Mouse (Mus musculus): ENCODE measurements around the gene Zfp607a. TPM values are rescaled to one million over a fixed set of nuclear protein-coding genes. Genes with fewer than 3 reads are reported as not detected.

Zfp607a gene
- 3.4 and 4.3 TPM in 2 replicates for polyA plus RNA-seq (2012; rRNA removed)

DNA sequence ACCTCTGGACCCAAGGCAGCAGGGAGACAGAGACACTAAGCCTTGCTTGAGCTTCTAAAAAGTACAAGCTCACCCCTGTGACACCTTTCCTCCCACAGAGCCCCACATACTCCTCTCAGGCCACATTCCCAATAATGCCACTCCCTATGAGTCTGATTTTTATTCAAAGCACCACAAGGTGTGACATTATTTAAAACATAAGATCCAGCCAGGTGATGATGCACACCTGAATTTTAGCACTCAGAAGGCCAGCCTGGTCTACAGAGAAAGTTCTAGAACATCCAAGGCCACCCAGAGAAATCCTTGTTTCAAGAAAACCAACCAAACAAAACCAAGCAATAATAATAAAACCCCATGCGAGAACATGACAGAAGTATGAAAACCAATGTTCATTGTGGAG is at the start of gene Zfp607a:
Zfp607a (plus strand) TSS at position 301 of the 400 bp plus-strand sequence.
- H3K36me3 ChIP-seq (ENCODE audit: control insufficient read depth, insufficient read depth, low read length) = no peaks in the 10 kb centered on the region; the same call in 1 of the 2 replicates

GRCm38 (mm10) chr7:27818526-27819110 is 38.7 kb upstream of the Zfp607a start:
- Histone ChIP-seq H3K36me3 (ENCODE audit: control insufficient read depth, insufficient read depth, low read length) (peaks cover 2% of the 10 kb centered on the region), H3K4me3 (ENCODE audit: control insufficient read depth, low read depth, low read length) (no peak overlapping the region), H3K27ac (ENCODE audit: control insufficient read depth, insufficient read depth, low read depth, low read length) (no peak overlapping the region), H3K4me1 (ENCODE audit: control insufficient read depth, insufficient read depth, low read length) (no peaks in the 10 kb centered on the region), H3K27me3 (ENCODE audit: control insufficient read depth, insufficient read depth, low read length) (no peaks in the 10 kb centered on the region)
- TF ChIP-seq POLR2A (IDR thresholded peaks at IDR 0.05; ENCODE audit: control insufficient read depth, low read depth, low read length) (no peak), CTCF (IDR thresholded peaks at IDR 0.05; ENCODE audit: control insufficient read depth, insufficient read depth, insufficient replicate concordance, low read depth, low read length) (no peak)

More for the DNA sequence above, at the start of gene Zfp607a:
- H3K27me3 ChIP-seq (ENCODE audit: control insufficient read depth, insufficient read depth, low read length) = no peaks in the 10 kb centered on the region
- H3K4me3 ChIP-seq (ENCODE audit: control insufficient read depth, low read depth, low read length) = no peak within 1 kb of the TSS
- H3K4me1 ChIP-seq (ENCODE audit: control insufficient read depth, insufficient read depth, low read length) = peaks cover 5% of the 10 kb centered on the region
- no peak within 1 kb of the TSS for H3K27ac ChIP-seq (ENCODE audit: control insufficient read depth, insufficient read depth, low read depth, low read length)
- TF ChIP-seq CTCF (IDR thresholded peaks at IDR 0.05; ENCODE audit: control insufficient read depth, insufficient read depth, insufficient replicate concordance, low read depth, low read length) = no peak
- TF ChIP-seq POLR2A (IDR thresholded peaks at IDR 0.05; ENCODE audit: control insufficient read depth, low read depth, low read length) = no peak

DNA sequence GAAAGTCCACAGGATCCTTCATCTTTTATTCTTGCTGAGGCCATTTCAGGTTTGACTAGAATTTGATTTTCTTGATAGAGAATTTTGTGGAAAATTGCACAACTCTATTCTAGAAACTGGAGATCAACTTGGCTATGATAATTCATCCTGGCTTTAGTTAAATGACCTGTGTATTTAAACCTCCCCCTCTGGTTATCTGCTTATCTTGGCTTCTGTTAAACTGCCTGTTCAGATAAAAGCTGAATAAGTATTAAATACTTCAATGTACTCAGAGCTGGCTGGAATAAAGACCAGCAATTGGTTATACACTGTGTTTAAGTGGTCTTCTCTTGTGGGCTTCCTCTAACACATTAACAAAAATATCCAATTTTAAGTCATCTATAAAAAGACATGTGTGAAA is 34.7 kb upstream of the Zfp607a start:
- no peak overlapping the region for H3K4me3 ChIP-seq (ENCODE audit: control insufficient read depth, low read depth, low read length)
- H3K27ac ChIP-seq (ENCODE audit: control insufficient read depth, insufficient read depth, low read depth, low read length) = no peak overlapping the region
- no peaks in the 10 kb centered on the region for H3K36me3 ChIP-seq (ENCODE audit: control insufficient read depth, insufficient read depth, low read length)
- TF ChIP-seq CTCF (IDR thresholded peaks at IDR 0.05; ENCODE audit: control insufficient read depth, insufficient read depth, insufficient replicate concordance, low read depth, low read length) (no peak), POLR2A (IDR thresholded peaks at IDR 0.05; ENCODE audit: control insufficient read depth, low read depth, low read length) (no peak)
- no peaks in the 10 kb centered on the region for H3K4me1 ChIP-seq (ENCODE audit: control insufficient read depth, insufficient read depth, low read length)
- H3K27me3 ChIP-seq (ENCODE audit: control insufficient read depth, insufficient read depth, low read length) = no peaks in the 10 kb centered on the region

- Histone ChIP-seq H3K27me3 (ENCODE audit: control insufficient read depth, insufficient read depth, low read length) (no peaks in the 10 kb centered on the region), H3K4me3 (ENCODE audit: control insufficient read depth, low read depth, low read length) (no peak overlapping the region), H3K36me3 (ENCODE audit: control insufficient read depth, insufficient read depth, low read length) (no peaks in the 10 kb centered on the region), H3K4me1 (ENCODE audit: control insufficient read depth, insufficient read depth, low read length) (peaks cover 4% of the 10 kb centered on the region), H3K27ac (ENCODE audit: control insufficient read depth, insufficient read depth, low read depth, low read length) (no peak overlapping the region)
- TF ChIP-seq CTCF (IDR thresholded peaks at IDR 0.05; ENCODE audit: control insufficient read depth, insufficient read depth, insufficient replicate concordance, low read depth, low read length) = no peak
- TF ChIP-seq POLR2A (IDR thresholded peaks at IDR 0.05; ENCODE audit: control insufficient read depth, low read depth, low read length) = no peak
Observed at GRCm38 (mm10) chr7:27834131-27834530, 23.2 kb upstream of the Zfp607a start.

GRCm38 (mm10) chr7:27837896-27838295 is 19.4 kb upstream of the Zfp607a start:
- Histone ChIP-seq H3K36me3 (ENCODE audit: control insufficient read depth, insufficient read depth, low read length) (no peaks in the 10 kb centered on the region), H3K4me1 (ENCODE audit: control insufficient read depth, insufficient read depth, low read length) (peaks cover 8% of the 10 kb centered on the region), H3K27me3 (ENCODE audit: control insufficient read depth, insufficient read depth, low read length) (no peaks in the 10 kb centered on the region), H3K27ac (ENCODE audit: control insufficient read depth, insufficient read depth, low read depth, low read length) (peak overlapping the region; percentile 95), H3K4me3 (ENCODE audit: control insufficient read depth, low read depth, low read length) (peak overlapping the region; percentile 85)
- TF ChIP-seq POLR2A (IDR thresholded peaks at IDR 0.05; ENCODE audit: control insufficient read depth, low read depth, low read length) = no peak

DNA sequence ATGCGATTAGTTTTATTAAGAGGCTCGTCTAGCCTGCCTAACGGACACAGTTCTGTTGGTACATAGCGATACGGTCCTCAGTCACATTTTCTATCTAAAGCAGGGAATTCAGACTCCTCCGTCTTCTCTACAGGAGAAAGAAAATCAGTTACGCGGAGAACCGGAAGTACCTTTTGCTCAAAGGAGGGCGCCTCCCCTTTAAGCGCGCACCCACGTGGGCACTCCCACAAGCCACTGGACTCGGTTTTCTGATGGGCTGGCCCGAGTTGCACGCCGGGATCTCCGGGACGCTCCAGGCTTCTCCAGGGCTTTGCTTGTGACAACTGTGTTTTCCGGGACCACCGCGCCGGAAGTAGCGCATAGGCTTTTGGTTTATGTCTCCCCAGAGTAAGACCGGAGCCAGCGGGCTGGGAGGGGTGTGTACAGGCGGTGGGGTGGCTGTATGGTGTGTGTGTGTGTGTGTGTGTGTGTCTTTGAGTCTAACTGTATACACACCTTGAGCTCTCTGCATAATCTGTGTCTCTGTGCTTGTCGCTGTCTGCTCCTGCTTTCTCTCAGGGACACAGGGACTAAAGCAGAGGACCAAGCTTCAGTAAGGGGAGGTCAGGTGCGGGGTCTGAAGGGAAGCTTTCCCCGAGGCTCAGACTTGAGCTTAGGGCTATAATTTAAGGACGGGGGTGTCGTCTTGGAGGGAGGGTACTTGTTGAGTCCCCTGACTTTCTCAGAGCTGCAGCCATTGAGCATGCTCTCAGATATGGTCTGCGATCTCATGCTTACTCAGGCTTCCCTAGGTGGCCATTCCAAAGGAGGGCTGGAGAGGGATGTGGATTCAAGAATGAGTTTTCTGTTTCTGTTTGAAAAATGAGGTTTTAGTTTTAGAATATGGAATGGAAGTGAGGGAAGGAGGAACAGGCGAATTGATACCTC is 18.7 kb upstream of the Zfp607a start, which contains the start of gene Zfp59:
Zfp59 (plus strand) TSS at position 285 of the 927 bp plus-strand sequence.
- no peaks in the 10 kb centered on the region for H3K27me3 ChIP-seq (ENCODE audit: control insufficient read depth, insufficient read depth, low read length)
- TF ChIP-seq CTCF (IDR thresholded peaks at IDR 0.05; ENCODE audit: control insufficient read depth, insufficient read depth, insufficient replicate concordance, low read depth, low read length) (no peak), POLR2A (IDR thresholded peaks at IDR 0.05; ENCODE audit: control insufficient read depth, low read depth, low read length) (peak; percentile 64; the same call in 1 of the 2 replicates)
- peaks cover 8% of the 10 kb centered on the region for H3K4me1 ChIP-seq (ENCODE audit: control insufficient read depth, insufficient read depth, low read length)
- H3K36me3 ChIP-seq (ENCODE audit: control insufficient read depth, insufficient read depth, low read length) = no peaks in the 10 kb centered on the region
- peak within 1 kb of the TSS; percentile 95 for H3K27ac ChIP-seq (ENCODE audit: control insufficient read depth, insufficient read depth, low read depth, low read length)
- peak within 1 kb of the TSS; percentile 85 for H3K4me3 ChIP-seq (ENCODE audit: control insufficient read depth, low read depth, low read length)

- Histone ChIP-seq H3K4me1 (ENCODE audit: control insufficient read depth, insufficient read depth, low read length) (peaks cover 8% of the 10 kb centered on the region), H3K27ac (ENCODE audit: control insufficient read depth, insufficient read depth, low read depth, low read length) (no peak overlapping the region), H3K4me3 (ENCODE audit: control insufficient read depth, low read depth, low read length) (no peak overlapping the region), H3K36me3 (ENCODE audit: control insufficient read depth, insufficient read depth, low read length) (no peaks in the 10 kb centered on the region), H3K27me3 (ENCODE audit: control insufficient read depth, insufficient read depth, low read length) (no peaks in the 10 kb centered on the region)
- TF ChIP-seq CTCF (IDR thresholded peaks at IDR 0.05; ENCODE audit: control insufficient read depth, insufficient read depth, insufficient replicate concordance, low read depth, low read length) = no peak
- TF ChIP-seq POLR2A (IDR thresholded peaks at IDR 0.05; ENCODE audit: control insufficient read depth, low read depth, low read length) = no peak
Observed at GRCm38 (mm10) chr7:27839596-27839995, 17.7 kb upstream of the Zfp607a start.
